ENCODE assay signal across 8 mouse cellular contexts in the genomic region with DNA sequence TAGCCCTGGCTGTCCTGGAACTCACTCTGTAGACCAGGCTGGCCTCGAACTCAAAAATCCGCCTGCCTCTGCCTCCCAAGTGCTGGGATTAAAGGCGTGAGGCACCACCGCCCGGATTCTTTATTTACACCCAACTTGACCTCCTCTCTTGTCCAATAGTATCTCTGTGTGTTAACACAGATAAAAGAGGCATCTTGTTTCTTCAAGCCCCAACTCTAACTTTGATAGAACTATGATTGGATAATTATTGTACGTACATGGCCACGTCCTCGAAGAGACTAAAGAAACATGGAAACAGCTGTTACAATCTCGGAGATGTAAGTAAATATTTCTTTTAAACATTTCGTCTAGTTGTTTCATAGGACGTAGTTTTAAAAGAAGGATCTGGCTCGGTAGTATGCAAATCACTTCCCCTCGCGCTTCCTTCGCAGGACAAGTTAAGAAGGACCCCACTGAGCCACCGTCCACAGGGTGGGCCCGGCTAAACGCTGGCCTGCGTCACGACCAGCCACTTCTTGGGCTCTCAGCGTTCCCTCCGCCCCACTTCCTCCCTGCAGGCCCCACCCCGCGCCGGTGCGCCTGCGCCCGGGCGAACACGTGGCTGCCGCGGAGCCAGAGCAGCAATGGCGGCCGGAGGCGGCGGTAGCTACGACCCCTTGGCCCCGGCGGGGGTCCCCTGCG. TPM values are rescaled to one million over a fixed set of nuclear protein-coding genes. Genes with fewer than 3 reads are reported as not detected.
DNase-seq lines count a peak whose midpoint lies in the region; ATAC-seq lines count a peak whose summit lies in the region.

A gene (plus strand): TSS at position 258 of the 681 bp plus-strand sequence.

- intact Hi-C loops in left cerebral cortex, postnatal 10 days (cut with DNase I) = no loop called here

- peak; percentile 93 for ATAC-seq in inflammation-experienced regulatory T-cells, adult 6 months
- peak; percentile 98 for ATAC-seq in megakaryocyte-erythroid progenitor cell, adult 5-6 weeks (replicated peaks; ENCODE audit: low FRiP score, low TSS enrichment, poor library complexity, severe bottlenecking)

- peak; percentile 94 for DNase-seq in adipocyte (ENCODE audit: low spot score)
- peak; percentile 99 for DNase-seq in embryo, embryonic 10 days (ENCODE audit: low spot score)
- peak; percentile 95 for DNase-seq in gastrocnemius, postnatal 10 days
- DNase-seq in left cerebral cortex, postnatal 10 days (ENCODE audit: extremely low spot score in 1 of 2, low spot score in 2 of 2) = peak; percentile 96 to 99
- peak; percentile 98 for DNase-seq in right cerebral cortex, postnatal 25 days
- DNase-seq in urinary bladder, postnatal 4 days (ENCODE audit: low spot score in 2 of 2) = peak; percentile 94 to 95

RNA-seq across cellular contexts. Expression of the gene that starts here (rescaled TPM):
- total RNA-seq in gastrocnemius, postnatal 10 days (2021) = 10 to 100 TPM; 28.4 to 34.5 TPM
- polyA plus RNA-seq in inflammation-experienced regulatory T-cells, adult 6 months (2017; shearing (Covaris generic)) = 100 to 1,000 TPM; 102 to 142 (median 126) TPM
- total RNA-seq in left cerebral cortex, postnatal 10 days (2021) = 10 to 100 TPM; 29.2 to 32.3 TPM
- total RNA-seq in megakaryocyte-erythroid progenitor cell, adult 5-6 weeks (2014; fragmentation: Nextera tagmentation) = 147 and 179 TPM in 2 replicates
- total RNA-seq in megakaryocyte-erythroid progenitor cell, adult 5-6 weeks (2017) = 483 and 518 TPM in 2 replicates

Comparison
In these comparisons a context has a peak if more than half of its experiments do, and no peak if none do; other contexts are left out.
1. Peak in every context shown above with its lines: DNase-seq and ATAC-seq.
2. RNA of the gene that starts here (total RNA-seq): 147 to 518 TPM in megakaryocyte-erythroid progenitor cell, adult 5-6 weeks; 28.4 to 34.5 TPM in gastrocnemius, postnatal 10 days and 29.2 to 32.3 TPM in left cerebral cortex, postnatal 10 days; every median in the first group is over 4 times any median in the second.